Mouse (Mus musculus) v-Abl transformed pro-B cells (cell line): Measurements from ENCODE around the gene Gm6121.
"Not testable (repeated sequence)": the region's sequence is repeated elsewhere in the genome, so short reads cannot be mapped to it uniquely, and the experiment has no call there.

Source experiments
- in situ Hi-C, 2 experiments: fragments of 400-800 bp; cut with MboI; formaldehyde crosslinking; loops; one replicate each; pipeline ENCODE4 v1.15.1; 2025; ENCODE audit not compliant: unreplicated experiment in 2 of 2

Gm6121 gene

GRCm38 (mm10) chrX:26935597-26935996, at the start of gene Gm6121:
Gm6121 (minus strand) TSS chrX:26935697.
- in situ Hi-C loops, result not testable (repeated sequence)
